Mouse (Mus musculus) stomach, embryonic 16.5 days (tissue): Measurements from ENCODE around the gene Snapc5. TPM values are rescaled to one million over a fixed set of nuclear protein-coding genes. Genes with fewer than 3 reads are reported as not detected.
A peak's percentile ranks its signal among the peaks of the same experiment; 100 is the strongest.
"Not testable (repeated sequence)": the region's sequence is repeated elsewhere in the genome, so short reads cannot be mapped to it uniquely, and the experiment has no call there.

ENCODE experiments used
- ATAC-seq: fragments of 200-750 bp; cut with Nextera tagmentation; 2 replicates; pipeline ENCODE4 v1.8.0; 2017; ENCODE audit warnings: moderate number of reproducible peaks, moderate TSS enrichment; ENCODE audit not compliant: insufficient read depth, low FRiP score
- H3K27ac ChIP-seq: fragments of 300-500 bp; sonication (generic); 2 replicates; pipeline ENCODE4 v1.5.1; 2014; ENCODE audit warnings: low read length
- H3K27me3 ChIP-seq: fragments of 300-500 bp; sonication (generic); 2 replicates; pipeline ENCODE4 v1.6.1; 2014; ENCODE audit warnings: low read length, control low read depth, mixed read lengths; ENCODE audit not compliant: control insufficient read depth, insufficient read depth
- H3K36me3 ChIP-seq: fragments of 300-500 bp; sonication (generic); 2 replicates; pipeline ENCODE4 v1.6.1; 2014; ENCODE audit warnings: low read length; ENCODE audit not compliant: control insufficient read depth, insufficient read depth
- H3K4me1 ChIP-seq: fragments of 300-500 bp; sonication (generic); 2 replicates; pipeline ENCODE4 v1.6.1; 2014; ENCODE audit warnings: low read length, control low read depth, mixed read lengths; ENCODE audit not compliant: control insufficient read depth, insufficient read depth
- H3K4me2 ChIP-seq: fragments of 300-500 bp; sonication (generic); 2 replicates; pipeline ENCODE4 v1.6.1; 2014; ENCODE audit warnings: low read depth, low read length, mixed read lengths
- H3K4me3 ChIP-seq: fragments of 300-500 bp; sonication (generic); replicated peaks from 2 replicates; pipeline ENCODE4 v1.5.1; 2014; ENCODE audit warnings: mild to moderate bottlenecking, low read length
- H3K9ac ChIP-seq: fragments of 300-500 bp; sonication (generic); 2 replicates; pipeline ENCODE4 v1.6.1; 2014; ENCODE audit warnings: low read length
- H3K9me3 ChIP-seq: fragments of 300-500 bp; sonication (generic); replicated peaks from 2 replicates; pipeline ENCODE4 v1.6.1; 2016; ENCODE audit warnings: low read length, control low read depth; ENCODE audit not compliant: control insufficient read depth
- WGBS: fragments of 180-500 bp; shearing (Covaris S2); extraction: QIAGEN DNeasy Blood & Tissue Kit; methylation state at CpG from one replicate; pipeline ENCODE4 v1.1.7; 2014; 5-methylcytosine and 5-hydroxymethylcytosine counted together
- polyA plus RNA-seq: library from polyadenylated mRNA; unstranded; fragments of >200 nt; fragmentation: Nextera tagmentation; extraction: Ambion mirVana; gene quantifications from 2 replicates; pipeline ENCODE4 v1.2.1, GENCODE M21; 2015

Snapc5 gene
- polyA plus RNA-seq, 1 experiment from 2014 or later, result 33.7 TPM

GRCm38 (mm10) chr9:64193879-64194278 is 14.8 kb downstream of the Snapc5 start:
- 0 out of 2 replicates have a peak, but pooled peaks cover 8% of the 10 kb centered on the region for H3K36me3 ChIP-seq
- 79% methylated on average over 1 of the region's 1 CpGs for WGBS
- H3K9ac ChIP-seq, result no peak overlapping the region
- H3K4me3 ChIP-seq, result no peak overlapping the region
- H3K27ac ChIP-seq, result no peak overlapping the region
- no peaks in the 10 kb centered on the region for H3K9me3 ChIP-seq
- no peak for ATAC-seq
- no peaks in the 10 kb centered on the region for H3K27me3 ChIP-seq
- H3K4me1 ChIP-seq, result no peaks in the 10 kb centered on the region
- no peak overlapping the region for H3K4me2 ChIP-seq

- no peak overlapping the region for H3K9ac ChIP-seq
- ATAC-seq, result no peak
- peaks cover 4% of the 10 kb centered on the region; the same call in 1 of the 2 replicates for H3K4me1 ChIP-seq
- H3K4me3 ChIP-seq, result no peak overlapping the region
- WGBS, result 72% methylated on average over 4 of the region's 4 CpGs
- H3K27ac ChIP-seq, result no peak overlapping the region
- H3K9me3 ChIP-seq, result no peaks in the 10 kb centered on the region
- no peaks in the 10 kb centered on the region for H3K27me3 ChIP-seq
- 0 out of 2 replicates have a peak, but pooled peaks cover 8% of the 10 kb centered on the region for H3K36me3 ChIP-seq
- no peak overlapping the region for H3K4me2 ChIP-seq
These were observed 16.5 kb downstream of the Snapc5 start for GRCm38 (mm10) chr9:64195554-64195953.

- ATAC-seq, result no peak
These were observed 18.4 kb downstream of the Snapc5 start for GRCm38 (mm10) chr9:64197524-64197923.

GRCm38 (mm10) chr9:64198068-64198762 is 19.1 kb downstream of the Snapc5 start:
- peaks cover 8% of the 10 kb centered on the region; the same call in 1 of the 2 replicates for H3K36me3 ChIP-seq
- H3K4me2 ChIP-seq, result no peak overlapping the region
- no peaks in the 10 kb centered on the region for H3K9me3 ChIP-seq
- 0 out of 2 replicates have a peak overlapping the region, but pooled peaks have one; percentile 11 for H3K27ac ChIP-seq
- H3K27me3 ChIP-seq, result no peaks in the 10 kb centered on the region
- H3K4me3 ChIP-seq, result no peak overlapping the region
- 90% methylated on average over 5 of the region's 5 CpGs for WGBS
- peaks cover 4% of the 10 kb centered on the region; the same call in 1 of the 2 replicates for H3K4me1 ChIP-seq
- H3K9ac ChIP-seq, result no peak overlapping the region
- no peak for ATAC-seq

More at GRCm38 (mm10) chr9:64197524-64197923, 18.4 kb downstream of the Snapc5 start:
- H3K4me3 ChIP-seq, result no peak overlapping the region
- H3K9me3 ChIP-seq, result no peaks in the 10 kb centered on the region
- H3K27ac ChIP-seq, result no peak overlapping the region
- 0 out of 2 replicates have a peak, but pooled peaks cover 3% of the 10 kb centered on the region for H3K36me3 ChIP-seq
- H3K27me3 ChIP-seq, result no peaks in the 10 kb centered on the region
- H3K4me1 ChIP-seq, result peaks cover 4% of the 10 kb centered on the region; the same call in 1 of the 2 replicates
- no peak overlapping the region for H3K9ac ChIP-seq
- 79% methylated on average over 8 of the region's 8 CpGs for WGBS
- H3K4me2 ChIP-seq, result no peak overlapping the region

- peak overlapping the region; percentile 85 for H3K27ac ChIP-seq
- H3K4me2 ChIP-seq, H3K9me3 ChIP-seq, H3K4me1 ChIP-seq, H3K27me3 ChIP-seq, ATAC-seq, H3K4me3 ChIP-seq, H3K9ac ChIP-seq, H3K36me3 ChIP-seq: not testable (repeated sequence)
- 65% methylated on average over 7 of the region's 7 CpGs for WGBS
These were observed 19.8 kb downstream of the Snapc5 start for GRCm38 (mm10) chr9:64198763-64199418.

- ATAC-seq, result peak; percentile 52; the same call in 1 of the 2 replicates
- WGBS, result 39% methylated on average over 2 of the region's 2 CpGs
- H3K27ac ChIP-seq, result peak overlapping the region; percentile 85
- no peak overlapping the region for H3K4me2 ChIP-seq
- peaks cover 4% of the 10 kb centered on the region; the same call in 1 of the 2 replicates for H3K4me1 ChIP-seq
- H3K9me3 ChIP-seq, result no peaks in the 10 kb centered on the region
- no peak overlapping the region for H3K4me3 ChIP-seq
- no peak overlapping the region for H3K9ac ChIP-seq
- H3K27me3 ChIP-seq, result no peaks in the 10 kb centered on the region
- peaks cover 6% of the 10 kb centered on the region; the same call in 1 of the 2 replicates for H3K36me3 ChIP-seq
These were observed 20.8 kb downstream of the Snapc5 start for GRCm38 (mm10) chr9:64199897-64200296.

- Histone ChIP-seq H3K27ac (peak overlapping the region; percentile 46), H3K4me1 (peaks cover 4% of the 10 kb centered on the region; the same call in 1 of the 2 replicates), H3K4me2 (no peak overlapping the region), H3K4me3 (no peak overlapping the region), H3K9me3 (no peaks in the 10 kb centered on the region), H3K27me3 (no peaks in the 10 kb centered on the region), H3K36me3 (peaks cover 6% of the 10 kb centered on the region; the same call in 1 of the 2 replicates), H3K9ac (no peak overlapping the region)
- no peak for ATAC-seq
These were observed 23.3 kb downstream of the Snapc5 start for GRCm38 (mm10) chr9:64202331-64202730.

- Histone ChIP-seq H3K4me2 (no peak overlapping the region), H3K9me3 (no peaks in the 10 kb centered on the region), H3K27ac (peak overlapping the region; percentile 46), H3K27me3 (no peaks in the 10 kb centered on the region), H3K4me1 (peaks cover 4% of the 10 kb centered on the region; the same call in 1 of the 2 replicates), H3K9ac (no peak overlapping the region), H3K36me3 (peaks cover 6% of the 10 kb centered on the region; the same call in 1 of the 2 replicates), H3K4me3 (no peak overlapping the region)
- ATAC-seq, result no peak
These were observed 23.8 kb downstream of the Snapc5 start for GRCm38 (mm10) chr9:64202866-64203265.

GRCm38 (mm10) chr9:64207509-64208084 is 28.5 kb downstream of the Snapc5 start:
- no peak overlapping the region for H3K4me2 ChIP-seq
- WGBS, result 78% methylated on average over 3 of the region's 3 CpGs
- no peak overlapping the region for H3K27ac ChIP-seq
- no peak for ATAC-seq
- H3K4me1 ChIP-seq, result no peaks in the 10 kb centered on the region
- H3K9me3 ChIP-seq, result no peaks in the 10 kb centered on the region
- H3K36me3 ChIP-seq, result peaks cover 5% of the 10 kb centered on the region; the same call in 1 of the 2 replicates
- no peak overlapping the region for H3K9ac ChIP-seq
- no peak overlapping the region for H3K4me3 ChIP-seq
- no peaks in the 10 kb centered on the region for H3K27me3 ChIP-seq
